Mouse (Mus musculus): ENCODE results near the gene Prss38. TPM values are rescaled to one million over a fixed set of nuclear protein-coding genes. Genes with fewer than 3 reads are reported as not detected.
A peak's percentile ranks its signal among the peaks of the same experiment; 100 is the strongest.

Prss38 gene
- polyA plus RNA-seq (2015; fragmentation: Nextera tagmentation; extraction: Ambion mirVana), result not detected in 2 replicates

GRCm38 (mm10) chr11:59375475-59375874 lies at the start of gene Prss38:
TSS of gene Prss38 (minus strand) at chr11:59375657.
- WGBS, result 68% methylated on average over 16 of the region's 16 CpGs
- Histone ChIP-seq H3K9me3 (ENCODE audit: control insufficient read depth) (no peaks in the 10 kb centered on the region), H3K36me3 (ENCODE audit: control insufficient read depth, insufficient read depth) (no peaks in the 10 kb centered on the region), H3K4me3 (ENCODE audit: low read depth, low read length) (no peak within 1 kb of the TSS), H3K4me2 (replicated peaks; ENCODE audit: low read depth) (no peak within 1 kb of the TSS), H3K27me3 (replicated peaks; ENCODE audit: control insufficient read depth, insufficient read depth, low read length) (no peaks in the 10 kb centered on the region), H3K9ac (ENCODE audit: low read depth, low read length) (no peak within 1 kb of the TSS), H3K4me1 (replicated peaks; ENCODE audit: control insufficient read depth, insufficient read depth, low read length) (no peaks in the 10 kb centered on the region), H3K27ac (ENCODE audit: low read depth, low read length) (no peak within 1 kb of the TSS)
- ATAC-seq, result no peak
- peak; percentile 48 for TF ChIP-seq CTCF (IDR thresholded peaks at IDR 0.05; ENCODE audit: low read depth)

- Histone ChIP-seq H3K4me2 (replicated peaks; ENCODE audit: low read depth) (no peak overlapping the region), H3K9me3 (ENCODE audit: control insufficient read depth) (no peaks in the 10 kb centered on the region), H3K36me3 (ENCODE audit: control insufficient read depth, insufficient read depth) (peaks cover 35% of the 10 kb centered on the region), H3K27me3 (replicated peaks; ENCODE audit: control insufficient read depth, insufficient read depth, low read length) (no peaks in the 10 kb centered on the region), H3K4me3 (ENCODE audit: low read depth, low read length) (no peak overlapping the region), H3K4me1 (replicated peaks; ENCODE audit: control insufficient read depth, insufficient read depth, low read length) (no peaks in the 10 kb centered on the region), H3K9ac (ENCODE audit: low read depth, low read length) (no peak overlapping the region), H3K27ac (ENCODE audit: low read depth, low read length) (no peak overlapping the region)
- no peak for TF ChIP-seq CTCF (IDR thresholded peaks at IDR 0.05; ENCODE audit: low read depth)
- no peak for ATAC-seq
- 78% methylated on average over 5 of the region's 5 CpGs for whole genome bisulfite sequencing
These were observed 47.6 kb upstream of the Prss38 start for GRCm38 (mm10) chr11:59423010-59423588.

- H3K9me3 ChIP-seq (ENCODE audit: control insufficient read depth), result no peaks in the 10 kb centered on the region
- WGBS, result 95% methylated on average over 2 of the region's 2 CpGs
- H3K4me3 ChIP-seq (ENCODE audit: low read depth, low read length), result no peak overlapping the region
- ATAC-seq, result no peak
- H3K36me3 ChIP-seq (ENCODE audit: control insufficient read depth, insufficient read depth), result peaks cover 28% of the 10 kb centered on the region
- H3K27me3 ChIP-seq (replicated peaks; ENCODE audit: control insufficient read depth, insufficient read depth, low read length), result no peaks in the 10 kb centered on the region
- no peaks in the 10 kb centered on the region for H3K4me1 ChIP-seq (replicated peaks; ENCODE audit: control insufficient read depth, insufficient read depth, low read length)
- 0 out of 2 replicates have a peak, but pooled peaks have one; percentile 13 for TF ChIP-seq CTCF (IDR thresholded peaks at IDR 0.05; ENCODE audit: low read depth)
- no peak overlapping the region for H3K27ac ChIP-seq (ENCODE audit: low read depth, low read length)
- H3K9ac ChIP-seq (ENCODE audit: low read depth, low read length), result no peak overlapping the region
- no peak overlapping the region for H3K4me2 ChIP-seq (replicated peaks; ENCODE audit: low read depth)
These were observed 46.5 kb upstream of the Prss38 start for GRCm38 (mm10) chr11:59421967-59422366.

- Histone ChIP-seq H3K4me3 (ENCODE audit: low read depth, low read length) (no peak overlapping the region), H3K9ac (ENCODE audit: low read depth, low read length) (no peak overlapping the region), H3K4me2 (replicated peaks; ENCODE audit: low read depth) (no peak overlapping the region), H3K4me1 (replicated peaks; ENCODE audit: control insufficient read depth, insufficient read depth, low read length) (no peaks in the 10 kb centered on the region), H3K27me3 (replicated peaks; ENCODE audit: control insufficient read depth, insufficient read depth, low read length) (no peaks in the 10 kb centered on the region), H3K36me3 (ENCODE audit: control insufficient read depth, insufficient read depth) (peaks cover 27% of the 10 kb centered on the region), H3K27ac (ENCODE audit: low read depth, low read length) (no peak overlapping the region), H3K9me3 (ENCODE audit: control insufficient read depth) (no peaks in the 10 kb centered on the region)
- no peak for ATAC-seq
- 73% methylated on average over 8 of the region's 8 CpGs for WGBS
- TF ChIP-seq CTCF (IDR thresholded peaks at IDR 0.05; ENCODE audit: low read depth), result no peak
These were observed 46.0 kb upstream of the Prss38 start for GRCm38 (mm10) chr11:59421436-59421835.

GRCm38 (mm10) chr11:59418708-59419107 lies 43.3 kb upstream of the Prss38 start:
- Histone ChIP-seq H3K9me3 (ENCODE audit: control insufficient read depth) (no peaks in the 10 kb centered on the region), H3K36me3 (ENCODE audit: control insufficient read depth, insufficient read depth) (peaks cover 21% of the 10 kb centered on the region), H3K9ac (ENCODE audit: low read depth, low read length) (no peak overlapping the region), H3K4me1 (replicated peaks; ENCODE audit: control insufficient read depth, insufficient read depth, low read length) (no peaks in the 10 kb centered on the region), H3K4me2 (replicated peaks; ENCODE audit: low read depth) (no peak overlapping the region), H3K27me3 (replicated peaks; ENCODE audit: control insufficient read depth, insufficient read depth, low read length) (no peaks in the 10 kb centered on the region), H3K4me3 (ENCODE audit: low read depth, low read length) (no peak overlapping the region), H3K27ac (ENCODE audit: low read depth, low read length) (no peak overlapping the region)
- no peak for ATAC-seq
- no peak for TF ChIP-seq CTCF (IDR thresholded peaks at IDR 0.05; ENCODE audit: low read depth)
- 84% methylated on average over 5 of the region's 5 CpGs for WGBS

GRCm38 (mm10) chr11:59412999-59413863 lies 37.8 kb upstream of the Prss38 start:
- no peaks in the 10 kb centered on the region for H3K4me1 ChIP-seq (replicated peaks; ENCODE audit: control insufficient read depth, insufficient read depth, low read length)
- TF ChIP-seq CTCF (IDR thresholded peaks at IDR 0.05; ENCODE audit: low read depth), result no peak
- no peak overlapping the region for H3K27ac ChIP-seq (ENCODE audit: low read depth, low read length)
- no peak for ATAC-seq
- H3K4me2 ChIP-seq (replicated peaks; ENCODE audit: low read depth), result no peak overlapping the region
- no peaks in the 10 kb centered on the region for H3K27me3 ChIP-seq (replicated peaks; ENCODE audit: control insufficient read depth, insufficient read depth, low read length)
- WGBS, result 76% methylated on average over 13 of the region's 13 CpGs
- H3K4me3 ChIP-seq (ENCODE audit: low read depth, low read length), result no peak overlapping the region
- peaks cover 16% of the 10 kb centered on the region for H3K36me3 ChIP-seq (ENCODE audit: control insufficient read depth, insufficient read depth)
- no peak overlapping the region for H3K9ac ChIP-seq (ENCODE audit: low read depth, low read length)
- H3K9me3 ChIP-seq (ENCODE audit: control insufficient read depth), result no peaks in the 10 kb centered on the region
